Mouse (Mus musculus) mouse trophoblast stem cell (cell line): ENCODE measurements around the gene Jph4.

ENCODE experiments used
- in situ Hi-C, 2 experiments: fragments of 300-500 bp; cut with MseI, MboI; formaldehyde crosslinking; loops; 2 replicates in 1 of 2; 3 replicates in 1 of 2; pipeline ENCODE4 v1.15.1; 2025

The Jph4 gene

DNA sequence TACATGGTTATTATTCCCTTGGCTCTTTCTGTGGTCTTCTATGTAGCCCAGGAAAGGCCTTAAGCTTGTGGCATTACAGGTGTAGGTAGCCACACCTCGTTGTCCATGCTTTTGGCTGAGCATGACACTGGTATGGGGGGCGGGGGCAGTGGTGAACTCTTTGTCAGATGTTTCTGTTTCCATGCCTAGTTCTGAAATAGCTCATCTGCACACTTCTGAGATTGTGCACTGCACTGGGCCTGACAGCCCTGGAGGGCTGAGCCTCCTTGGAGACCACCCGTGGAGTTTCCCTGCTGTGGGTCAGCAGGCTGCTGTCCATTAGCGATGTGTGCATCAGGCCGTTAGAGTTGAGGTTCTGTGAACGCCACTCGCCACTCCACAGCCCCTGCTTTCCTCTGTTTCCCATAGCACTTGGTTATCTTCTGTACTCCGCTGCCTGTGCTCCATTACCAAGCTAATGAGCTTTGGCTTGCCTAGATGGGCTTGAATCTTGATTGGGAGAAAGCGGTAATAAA is 20.1 kb downstream of the Jph4 start:
- in situ Hi-C loops = no loop called here

DNA sequence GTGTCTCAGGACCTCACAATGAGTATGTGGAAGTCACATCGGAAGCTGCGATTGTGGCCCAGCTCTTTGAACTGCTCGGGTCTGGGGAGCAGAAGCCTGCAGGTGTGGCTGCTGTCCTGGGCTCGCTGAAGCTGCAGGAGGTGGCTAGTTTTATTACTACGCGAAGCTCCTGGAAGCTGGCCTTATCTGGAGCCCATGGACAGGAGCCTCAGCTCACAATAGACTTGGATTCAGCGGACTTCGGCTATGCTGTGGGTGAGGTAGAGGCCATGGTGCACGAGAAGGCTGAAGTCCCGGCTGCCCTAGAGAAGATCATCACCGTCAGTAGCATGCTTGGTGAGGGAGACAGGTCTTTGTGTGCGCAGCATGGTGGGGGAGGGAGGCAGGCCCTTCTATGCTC is 21.1 kb downstream of the Jph4 start:
- in situ Hi-C loops = no loop called here

DNA sequence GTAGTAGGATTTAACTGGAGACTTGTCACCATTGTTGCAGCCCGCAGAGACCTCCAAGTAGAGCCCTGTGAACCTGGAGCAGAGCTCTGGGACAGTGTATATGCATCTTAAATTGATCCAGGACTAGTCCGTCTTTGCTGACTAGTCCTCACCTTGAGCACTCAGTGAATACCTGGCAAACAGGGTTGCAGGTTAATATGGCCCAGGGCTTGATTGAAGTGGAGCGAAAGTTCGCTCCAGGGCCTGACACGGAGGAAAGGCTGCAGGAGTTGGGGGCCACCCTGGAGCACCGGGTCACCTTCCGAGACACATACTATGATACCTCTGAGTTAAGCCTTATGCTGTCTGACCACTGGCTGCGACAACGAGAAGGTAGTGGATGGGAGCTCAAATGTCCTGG is 21.5 kb downstream of the Jph4 start:
- in situ Hi-C loops = no loop called here

DNA sequence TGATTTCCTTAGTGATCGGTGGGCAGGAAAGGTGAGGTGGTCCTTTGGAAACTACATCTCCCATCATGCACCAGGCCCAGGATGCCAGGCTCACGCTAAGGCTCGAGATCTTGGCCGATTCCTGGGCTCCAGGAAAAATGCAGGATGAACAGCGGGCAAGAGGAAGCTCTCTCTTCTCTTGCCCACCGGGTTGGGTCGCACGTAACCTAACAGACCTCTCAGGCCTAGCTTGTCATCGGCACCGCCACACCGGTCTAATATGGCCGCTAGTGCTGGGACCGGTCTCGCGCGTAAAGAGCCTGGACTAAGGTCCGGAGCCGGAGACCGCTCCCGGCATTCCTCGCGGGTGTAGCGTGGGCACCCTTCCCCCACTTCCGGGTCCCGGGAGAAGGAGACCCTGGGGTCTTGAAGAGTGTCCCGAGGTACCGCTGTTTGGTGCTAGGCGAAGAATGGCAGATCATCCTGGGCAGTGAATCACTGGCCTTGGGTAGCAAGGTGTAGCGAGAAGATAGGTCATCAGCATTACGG is 22.0 kb downstream of the Jph4 start, which contains the start of gene Thtpa:
TSS of gene Thtpa (plus strand) at position 81 of the 528 bp plus-strand sequence.
- in situ Hi-C loops = no loop called here

- in situ Hi-C loops = no loop called here
Measured at GRCm38 (mm10) chr14:55093927-55094326, 22.8 kb downstream of the Jph4 start.

DNA sequence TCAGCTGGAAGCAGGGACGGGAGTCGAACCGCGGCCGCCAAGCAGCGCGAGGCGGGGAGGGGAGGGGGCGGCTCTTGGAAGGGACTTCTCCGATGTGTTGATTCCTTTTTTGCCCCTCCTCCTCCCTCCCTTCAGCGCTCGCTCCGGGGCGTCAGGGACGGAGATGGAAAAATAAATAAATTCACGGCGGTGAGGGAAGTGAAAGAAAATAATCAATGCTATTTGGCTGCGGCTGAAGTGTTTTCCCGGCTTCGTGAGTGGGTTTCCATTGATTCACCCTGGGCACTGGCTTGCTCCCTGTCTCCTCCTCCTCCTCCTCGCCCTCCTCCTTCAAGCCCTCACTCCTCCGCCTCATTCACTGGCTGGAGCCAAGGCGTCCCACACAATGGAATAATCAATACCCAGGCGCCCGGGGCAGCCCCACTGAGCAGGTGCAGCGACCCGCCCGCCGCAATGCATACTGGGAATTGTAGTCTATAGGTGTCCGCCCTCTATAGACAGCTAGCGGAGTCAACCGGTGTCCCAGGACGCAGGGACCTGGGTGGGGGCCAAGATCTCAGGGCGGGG is 24.6 kb downstream of the Jph4 start, which contains the start of gene Zfhx2:
TSS of gene Zfhx2 (minus strand) at position 314 of the 567 bp plus-strand sequence.
- in situ Hi-C loops = no loop called here

GRCm38 (mm10) chr14:55091209-55091865 is 25.4 kb downstream of the Jph4 start:
- in situ Hi-C loops = no loop called here

DNA sequence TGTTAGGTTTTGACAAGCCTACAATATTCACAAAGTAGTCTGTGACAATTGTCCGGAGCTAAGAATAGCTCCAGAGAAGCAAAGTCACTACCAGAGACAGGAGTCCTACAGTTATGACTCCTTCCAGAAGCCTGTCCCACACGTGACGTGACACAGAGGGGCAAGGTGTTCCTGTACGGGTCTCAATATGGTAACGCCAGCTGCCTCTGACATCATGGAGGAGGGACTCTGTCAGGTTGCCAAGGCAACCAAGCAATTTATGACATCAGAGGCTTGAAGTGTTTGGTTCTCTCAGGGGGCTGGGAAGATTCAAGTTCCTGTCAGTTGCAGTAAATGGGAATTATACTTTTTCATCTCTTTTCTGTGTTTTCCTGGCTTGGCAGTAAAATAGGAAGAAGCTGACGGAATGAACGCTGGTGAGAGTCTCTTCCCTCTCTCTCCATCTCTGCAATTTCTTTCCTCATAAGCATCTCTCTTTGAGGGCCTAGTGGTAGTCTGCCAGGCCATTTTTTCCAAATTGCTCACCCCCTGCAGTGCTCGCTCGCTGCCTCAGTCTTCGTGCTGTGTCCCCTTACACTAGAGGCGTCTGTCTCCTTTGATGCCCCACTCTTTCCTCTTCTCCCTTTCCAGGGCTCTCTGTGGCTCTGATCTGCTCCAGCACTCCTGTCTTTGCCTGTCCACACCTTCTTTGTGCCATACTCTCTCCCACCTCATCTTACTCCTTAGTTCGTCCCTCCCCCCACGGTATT is 27.4 kb downstream of the Jph4 start:
- in situ Hi-C loops = no loop called here

DNA sequence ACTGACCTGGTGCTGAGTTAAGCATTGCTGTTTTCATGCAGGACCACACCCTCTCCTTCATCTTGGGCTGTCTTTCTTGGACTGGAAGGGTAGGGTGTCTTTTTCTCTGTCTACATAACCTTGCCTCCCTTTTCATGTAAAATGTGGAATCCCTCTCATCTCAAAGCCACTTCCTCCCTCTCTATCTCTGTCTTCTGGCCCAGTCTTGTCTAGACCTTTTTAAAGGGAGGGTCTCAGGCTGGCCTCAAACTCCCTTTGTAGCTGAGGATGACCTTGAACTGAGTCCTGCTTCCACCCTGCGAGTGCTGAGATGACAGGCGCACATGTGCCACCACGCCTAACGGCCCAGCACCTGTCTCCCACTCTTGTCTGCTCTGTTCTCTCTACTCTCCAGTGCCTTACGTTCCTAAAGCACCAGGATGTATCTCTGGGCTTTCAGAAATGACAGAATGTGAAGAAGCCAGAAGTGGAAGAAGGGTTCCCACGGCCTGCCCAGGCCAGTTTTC is 30.7 kb downstream of the Jph4 start:
- in situ Hi-C loops = no loop called here

DNA sequence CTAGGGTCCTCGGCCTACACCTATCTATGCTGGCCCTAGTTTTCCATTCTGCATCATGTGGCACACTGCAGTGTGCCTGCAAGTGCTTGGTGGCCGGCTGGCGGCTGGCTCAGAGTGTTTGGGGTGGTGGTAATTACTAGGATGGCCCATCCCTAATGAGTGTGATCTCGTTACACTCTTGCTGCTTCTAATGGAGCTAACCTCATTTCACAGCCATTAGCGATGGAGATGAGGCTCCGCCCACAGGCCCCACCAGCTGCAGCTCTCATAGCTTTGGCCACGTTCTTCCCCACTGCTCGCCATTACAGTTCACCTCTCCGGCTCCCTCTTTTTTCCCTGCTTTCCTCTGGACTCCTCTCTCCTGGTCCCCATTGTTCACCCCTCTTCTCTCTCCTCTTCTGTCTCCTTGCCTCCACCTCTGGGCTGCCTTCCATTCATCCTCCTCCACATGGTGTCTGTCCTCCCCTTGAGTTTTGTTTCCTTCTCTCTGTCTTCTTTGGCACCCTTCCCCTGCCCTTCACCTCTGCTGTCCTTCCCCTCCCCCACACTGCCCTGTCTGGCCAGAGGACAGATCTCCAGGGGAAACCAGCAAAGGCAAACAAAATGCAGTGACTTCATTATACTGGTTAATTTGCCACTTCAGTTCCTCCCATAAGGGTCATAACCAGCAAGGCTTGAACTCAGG is 31.3 kb downstream of the Jph4 start:
- in situ Hi-C loops = no loop called here

DNA sequence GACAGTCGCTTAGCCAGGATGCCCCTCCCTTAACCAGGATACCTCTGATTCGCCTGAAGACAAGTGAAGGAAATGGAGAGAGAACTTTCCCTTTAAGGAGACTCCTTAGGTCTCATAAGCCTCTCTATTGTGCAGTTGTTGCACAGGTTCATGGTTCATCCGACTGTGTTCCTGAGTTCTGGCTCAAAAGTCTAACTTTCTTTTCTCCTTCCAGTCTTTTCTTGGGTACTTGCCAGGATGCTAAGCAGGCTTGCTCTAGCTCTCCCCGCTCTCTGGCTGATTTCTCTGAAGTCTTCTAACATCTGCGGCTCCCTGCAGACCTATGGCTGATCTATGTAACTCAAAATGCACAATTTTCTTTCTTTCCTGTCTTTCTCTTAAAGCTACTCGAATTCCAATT is 33.3 kb downstream of the Jph4 start:
- in situ Hi-C loops = no loop called here

GRCm38 (mm10) chr14:55081105-55081504 is 35.6 kb downstream of the Jph4 start:
- in situ Hi-C loops = no loop called here

DNA sequence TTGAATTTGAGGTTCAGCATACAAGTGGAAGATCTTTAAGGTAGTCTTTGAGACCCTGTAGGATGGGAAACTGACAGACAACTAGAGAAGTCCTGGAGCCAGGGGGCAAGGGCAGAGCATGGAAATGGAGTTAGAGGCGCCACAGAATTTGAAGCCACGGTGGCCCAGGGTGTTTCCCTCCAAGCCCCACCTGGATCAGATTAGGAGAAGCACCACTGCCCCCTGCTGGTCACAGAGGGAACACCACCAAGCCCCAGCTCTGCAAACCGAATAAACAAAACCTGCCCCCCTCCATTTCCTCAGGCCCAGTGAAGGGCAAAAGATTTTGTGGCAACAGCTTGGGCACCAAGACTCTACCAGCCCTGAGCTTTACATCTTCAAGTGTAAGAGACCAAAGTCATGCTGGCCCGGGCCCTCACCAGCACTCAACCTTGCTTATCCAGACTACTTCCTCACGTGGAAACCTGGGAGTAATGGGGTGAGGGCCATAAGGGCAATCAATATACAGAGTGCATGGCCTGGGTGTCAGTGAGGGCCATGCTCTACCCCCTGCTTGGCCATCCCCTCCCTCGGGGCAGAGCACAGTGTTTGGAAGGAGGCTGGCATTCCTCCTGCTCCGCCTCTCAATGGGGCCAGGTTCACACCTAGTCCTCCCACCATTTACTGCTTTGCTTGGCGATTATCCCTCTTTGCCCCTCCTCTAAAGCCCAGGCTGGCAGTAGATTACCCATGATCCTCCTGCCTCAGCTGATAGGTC is 37.3 kb downstream of the Jph4 start:
- in situ Hi-C loops = loop anchor here (5.0 kb wide), 1 partner anchor 52 kb away; no protein-coding TSS in a partner anchor

DNA sequence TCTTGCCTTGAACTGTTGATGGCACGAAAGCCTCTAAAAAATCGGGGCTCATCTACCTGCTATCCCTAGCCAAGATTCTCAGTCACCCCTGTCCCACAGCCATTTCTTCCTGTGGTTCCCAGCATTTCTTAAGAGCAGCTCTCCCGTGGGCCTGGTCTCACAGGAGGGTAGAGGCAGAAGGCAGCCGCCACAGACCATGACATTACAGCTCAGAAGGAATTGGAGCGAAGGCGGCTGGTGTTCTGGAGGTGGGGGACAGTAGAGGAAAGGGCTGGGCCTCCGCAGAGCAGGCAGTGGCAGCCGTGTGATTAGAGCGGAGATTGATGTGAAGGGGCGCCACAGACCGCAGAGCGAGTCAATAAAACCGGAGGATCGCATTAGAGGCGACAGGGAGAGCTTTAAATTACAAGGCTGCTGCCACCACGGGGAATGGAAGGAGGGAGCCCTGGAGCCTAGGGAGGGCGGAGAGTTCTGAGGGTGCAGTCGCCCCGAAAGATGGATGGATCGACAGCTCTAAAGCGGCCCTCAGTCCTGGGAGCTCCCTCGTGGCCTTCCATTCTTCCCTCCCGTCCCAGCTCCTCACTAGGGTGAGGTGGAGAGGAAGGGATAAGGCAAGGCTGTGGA is 38.3 kb downstream of the Jph4 start:
- in situ Hi-C loops = loop anchor here (5.0 kb wide), 1 partner anchor 51 kb away; no protein-coding TSS in a partner anchor

DNA sequence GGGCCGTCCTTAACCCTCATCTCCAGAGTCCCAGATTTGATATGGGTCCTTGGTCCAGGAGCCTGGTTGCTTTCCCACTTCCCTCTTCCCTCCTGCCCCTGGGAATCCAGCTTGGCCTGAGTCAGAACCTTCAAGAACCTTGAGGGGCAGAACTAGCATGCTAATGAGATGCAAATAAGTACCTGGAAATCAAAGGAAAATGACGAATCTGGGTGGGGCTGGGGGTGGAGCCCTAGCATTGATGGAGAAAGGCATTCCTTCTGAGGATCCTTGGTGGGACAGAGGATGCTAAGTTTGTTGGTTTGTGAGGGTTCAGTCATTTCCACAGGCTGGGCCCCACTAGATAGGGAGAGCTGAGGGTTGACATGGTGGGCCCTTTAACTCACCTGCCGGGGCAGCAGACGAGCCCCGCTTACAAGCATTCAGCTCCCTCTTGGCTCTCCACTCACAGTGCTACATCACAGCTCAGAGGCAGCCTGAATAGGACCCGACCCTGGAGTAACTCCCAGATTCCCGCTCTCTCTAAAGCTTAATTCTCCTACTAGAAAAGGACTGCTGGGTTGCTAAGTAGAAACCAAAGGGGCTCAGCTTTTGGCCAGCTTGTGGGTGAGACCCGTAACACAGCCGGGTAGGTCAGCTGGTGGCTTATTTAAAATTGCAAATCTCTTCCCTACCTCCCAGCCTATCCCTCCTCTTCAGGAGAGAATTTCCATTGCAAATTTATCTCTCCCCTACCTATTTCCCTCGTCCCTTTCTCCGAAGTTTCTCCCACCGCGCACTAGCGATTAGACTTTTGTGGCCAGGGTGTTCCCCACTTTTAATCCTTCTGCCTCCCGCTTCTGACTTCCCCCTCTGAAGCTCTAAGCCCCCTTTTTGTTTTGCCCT is 39.0 kb downstream of the Jph4 start:
- in situ Hi-C loops = loop anchor here (5.0 kb wide), 1 partner anchor 50 kb away; no protein-coding TSS in a partner anchor

GRCm38 (mm10) chr14:55076956-55077355 is 39.8 kb downstream of the Jph4 start:
- in situ Hi-C loops = loop anchor here (5.0 kb wide), 1 partner anchor 50 kb away; no protein-coding TSS in a partner anchor

- in situ Hi-C loops = loop anchor here (5.0 kb wide), 1 partner anchor 49 kb away; no protein-coding TSS in a partner anchor
Measured at GRCm38 (mm10) chr14:55076224-55076623, 40.5 kb downstream of the Jph4 start.

GRCm38 (mm10) chr14:55074416-55074815 is 42.3 kb downstream of the Jph4 start:
- in situ Hi-C loops = no loop called here

DNA sequence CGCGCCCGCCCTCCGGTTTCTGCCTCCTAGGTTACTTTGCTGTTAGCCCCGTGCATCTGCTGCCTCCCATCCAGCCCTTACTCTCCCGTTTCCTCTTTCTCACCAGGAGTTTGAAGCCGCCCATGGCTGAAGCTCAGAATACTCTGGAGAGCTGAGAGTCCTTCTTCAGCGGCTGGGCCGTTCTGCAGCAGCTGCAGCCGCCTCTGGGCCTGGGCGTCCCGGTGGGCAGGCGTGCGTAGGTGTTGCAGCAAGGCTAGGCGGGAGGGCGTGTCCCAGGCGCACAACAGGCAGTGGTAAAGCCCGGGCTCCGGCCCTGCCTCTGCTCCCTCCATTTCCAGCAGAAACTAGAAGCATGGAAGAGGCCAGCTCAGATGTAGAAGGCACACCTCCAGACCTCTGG is 45.0 kb downstream of the Jph4 start:
- in situ Hi-C loops = no loop called here
